11 mouse cellular contexts compared by ENCODE assay signal in the genomic region with DNA sequence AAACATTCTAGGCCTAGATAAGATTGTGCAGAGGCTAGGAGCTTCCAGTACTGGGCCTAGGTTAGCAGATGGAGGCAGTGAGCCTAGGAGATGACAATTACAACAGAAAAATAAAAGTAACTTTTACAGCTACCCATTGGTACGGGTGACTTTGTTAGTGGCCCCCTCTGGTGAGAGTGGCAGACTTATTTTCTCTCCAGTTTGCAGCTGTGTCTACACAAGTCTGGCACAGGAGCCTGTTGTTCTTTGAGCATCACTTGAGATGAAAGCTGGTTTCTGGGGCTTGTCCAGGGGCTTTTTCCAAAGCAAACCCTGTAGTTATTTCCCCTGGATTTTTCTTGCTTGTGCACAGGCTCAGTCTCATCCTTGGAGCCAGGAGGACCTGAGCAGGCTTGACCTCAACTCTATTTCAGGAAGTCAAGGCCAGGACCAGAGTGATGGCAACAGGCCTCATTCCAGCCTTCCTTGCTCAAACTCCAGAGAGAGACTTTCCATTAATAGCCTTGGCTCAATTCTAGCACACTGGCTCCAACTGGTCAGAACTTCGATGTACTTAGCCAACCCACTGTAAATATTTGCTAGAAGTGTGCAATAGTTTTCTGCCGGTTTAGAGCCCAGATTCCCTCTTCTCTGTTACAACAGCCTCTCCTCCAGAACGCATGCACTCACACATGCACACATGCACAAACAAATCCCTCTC.
DNase-seq lines count a peak whose midpoint lies in the region; ATAC-seq lines count a peak whose summit lies in the region.
"Had no signal": no experiment of that assay in that cellular context is flagged by ENCODE, and none has a peak within 500 bp of the region (broad histone marks: within the 10 kb centered on the region; RNA-seq: fewer than 3 reads in every experiment).

No protein-coding gene starts in this region.

- no peaks in the 10 kb centered on the region for H3K4me1 ChIP-seq in embryonic facial prominence, embryonic 14.5 days (ENCODE audit: control insufficient read depth, insufficient read depth, low read length)
- no peaks in the 10 kb centered on the region for H3K4me1 ChIP-seq in embryonic facial prominence, embryonic 10.5 days
- no peaks in the 10 kb centered on the region for H3K4me1 ChIP-seq in lung, embryonic 16.5 days (replicated peaks; ENCODE audit: control insufficient read depth, insufficient read depth, low read length)
- H3K4me1 ChIP-seq: embryonic facial prominence, embryonic 13.5 days; neural tube, embryonic 15.5 days had no signal

- H3K4me3 ChIP-seq in embryonic facial prominence, embryonic 14.5 days (ENCODE audit: low read depth, low read length) = no peak overlapping the region
- H3K4me3 ChIP-seq in embryonic facial prominence, embryonic 10.5 days = no peak overlapping the region
- no peak overlapping the region for H3K4me3 ChIP-seq in lung, embryonic 16.5 days (ENCODE audit: low read length)
- H3K4me3 ChIP-seq: embryonic facial prominence, embryonic 13.5 days; neural tube, embryonic 15.5 days had no signal

- no peaks in the 10 kb centered on the region for H3K9me3 ChIP-seq in embryonic facial prominence, embryonic 14.5 days (ENCODE audit: control insufficient read depth, low read length)
- H3K9me3 ChIP-seq in embryonic facial prominence, embryonic 10.5 days = no peaks in the 10 kb centered on the region
- H3K9me3 ChIP-seq in lung, embryonic 16.5 days (ENCODE audit: control insufficient read depth, low read length) = no peaks in the 10 kb centered on the region
- H3K9me3 ChIP-seq: embryonic facial prominence, embryonic 13.5 days; neural tube, embryonic 15.5 days had no signal

- DNase-seq in embryonic facial prominence, embryonic 14.5 days (ENCODE audit: low spot score) = peak; percentile 8
- DNase-seq in embryonic facial prominence, embryonic 10.5 days (ENCODE audit: low spot score) = no peak
- peak; percentile 5 to 28 for DNase-seq in urinary bladder, postnatal 36 days (ENCODE audit: low spot score in 2 of 2)
- DNase-seq in urinary bladder, postnatal 10 days (ENCODE audit: low spot score) = no peak
- DNase-seq in cerebellum, adult 8-10 months = no peak
- no peak for DNase-seq in thymus, postnatal 14 days
- no peak for DNase-seq in layer of hippocampus, adult 8-10 months (ENCODE audit: low spot score in 2 of 2)

- no peak overlapping the region for H3K4me2 ChIP-seq in embryonic facial prominence, embryonic 14.5 days (ENCODE audit: low read depth, low read length)
- H3K4me2 ChIP-seq in lung, embryonic 16.5 days (ENCODE audit: low read depth, low read length) = no peak overlapping the region
- H3K4me2 ChIP-seq: embryonic facial prominence, embryonic 13.5 days; neural tube, embryonic 15.5 days had no signal

- no peaks in the 10 kb centered on the region for H3K36me3 ChIP-seq in embryonic facial prominence, embryonic 14.5 days (ENCODE audit: control insufficient read depth, insufficient read depth, low read length)
- H3K36me3 ChIP-seq in embryonic facial prominence, embryonic 10.5 days (replicated peaks) = no peaks in the 10 kb centered on the region
- H3K36me3 ChIP-seq in lung, embryonic 16.5 days (ENCODE audit: control insufficient read depth, insufficient read depth, low read length) = no peaks in the 10 kb centered on the region
- H3K36me3 ChIP-seq: embryonic facial prominence, embryonic 13.5 days; neural tube, embryonic 15.5 days had no signal

- H3K27me3 ChIP-seq in embryonic facial prominence, embryonic 14.5 days (replicated peaks; ENCODE audit: control insufficient read depth, insufficient read depth, low read length) = no peaks in the 10 kb centered on the region
- no peaks in the 10 kb centered on the region for H3K27me3 ChIP-seq in embryonic facial prominence, embryonic 10.5 days (replicated peaks; ENCODE audit: low read depth, poor library complexity, severe bottlenecking)
- no peaks in the 10 kb centered on the region for H3K27me3 ChIP-seq in lung, embryonic 16.5 days (ENCODE audit: control insufficient read depth, insufficient read depth, low read depth, low read length)
- H3K27me3 ChIP-seq: embryonic facial prominence, embryonic 13.5 days; neural tube, embryonic 15.5 days had no signal

- ATAC-seq in embryonic facial prominence, embryonic 14.5 days (ENCODE audit: low read depth) = no peak
- ATAC-seq in lung, embryonic 16.5 days (ENCODE audit: low read depth) = peak; percentile 90
- ATAC-seq: inflammation-experienced regulatory T-cells, adult 6 months had no signal

- 65% methylated on average over 4 of the region's 4 CpGs for WGBS in embryonic facial prominence, embryonic 14.5 days
- 86% methylated on average over 4 of the region's 4 CpGs for WGBS in embryonic facial prominence, embryonic 10.5 days
- 44% methylated on average over 4 of the region's 4 CpGs for WGBS in lung, embryonic 16.5 days

- no peak overlapping the region for H3K27ac ChIP-seq in embryonic facial prominence, embryonic 14.5 days (replicated peaks; ENCODE audit: low read depth, low read length)
- H3K27ac ChIP-seq in embryonic facial prominence, embryonic 10.5 days (replicated peaks) = no peak overlapping the region
- H3K27ac ChIP-seq in lung, embryonic 16.5 days (ENCODE audit: low read length) = peak overlapping the region; percentile 86
- H3K27ac ChIP-seq: embryonic facial prominence, embryonic 13.5 days; neural tube, embryonic 15.5 days had no signal

- H3K9ac ChIP-seq in embryonic facial prominence, embryonic 14.5 days (ENCODE audit: low read depth, low read length) = no peak overlapping the region
- H3K9ac ChIP-seq in lung, embryonic 16.5 days (ENCODE audit: low read length) = no peak overlapping the region
- H3K9ac ChIP-seq: embryonic facial prominence, embryonic 13.5 days; neural tube, embryonic 15.5 days had no signal

Comparison
In these comparisons a context has a peak if more than half of its experiments do, and no peak if none do; other contexts are left out.
1. DNase-seq: peak in embryonic facial prominence, embryonic 14.5 days (single experiment) and urinary bladder, postnatal 36 days (2 of 2); none in embryonic facial prominence, embryonic 10.5 days (single experiment), urinary bladder, postnatal 10 days (single experiment), cerebellum, adult 8-10 months (single experiment), thymus, postnatal 14 days (single experiment) and layer of hippocampus, adult 8-10 months (0 of 2).